Mouse (Mus musculus): ENCODE results near the gene Necab3. TPM values are rescaled to one million over a fixed set of nuclear protein-coding genes. Genes with fewer than 3 reads are reported as not detected.

Gene Necab3
- polyA plus RNA-seq, 1 experiment from 2014 or later: 25.7 TPM

DNA sequence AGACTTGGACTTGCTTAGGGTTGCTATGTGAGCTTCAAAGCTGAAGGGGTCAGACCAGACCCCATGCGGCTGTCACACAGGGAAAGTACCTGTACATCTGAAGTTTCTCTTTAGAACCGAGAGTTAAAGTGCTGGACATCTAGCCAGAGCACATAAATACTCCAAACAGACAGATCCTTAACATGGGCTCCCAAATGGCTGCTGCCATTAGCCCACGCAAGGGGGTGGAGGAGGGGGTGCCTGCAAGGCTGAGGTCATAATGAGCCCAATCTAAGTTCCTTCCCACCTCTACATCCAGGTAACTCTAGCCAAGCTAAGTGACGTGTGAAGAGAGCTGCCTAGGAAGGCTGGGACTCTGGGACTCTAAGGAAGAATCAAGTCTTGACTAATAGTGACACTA is 7.2 kb downstream of the Necab3 start, which contains the start of gene Actl10:
TSS of gene Actl10 (plus strand) at position 301 of the 400 bp plus-strand sequence.
- Histone ChIP-seq H3K36me3 (ENCODE audit: control insufficient read depth, insufficient read depth, low read length) (no peaks in the 10 kb centered on the region), H3K9me3 (ENCODE audit: control insufficient read depth, low read length) (no peaks in the 10 kb centered on the region), H3K4me3 (ENCODE audit: low read length) (no peak within 1 kb of the TSS), H3K27ac (ENCODE audit: low read depth, low read length) (peak within 1 kb of the TSS; percentile 65), H3K9ac (ENCODE audit: low read depth, low read length) (peak within 1 kb of the TSS; percentile 29), H3K4me2 (ENCODE audit: low read length) (peak within 1 kb of the TSS; percentile 42), H3K27me3 (replicated peaks; ENCODE audit: control insufficient read depth, insufficient read depth, low read length) (no peaks in the 10 kb centered on the region; the same call in 1 of the 2 replicates), H3K4me1 (ENCODE audit: control insufficient read depth, insufficient read depth, low read depth, low read length) (peaks cover 22% of the 10 kb centered on the region)
- 80% methylated on average over 4 of the region's 4 CpGs for WGBS
- ATAC-seq: no peak

- no peak overlapping the region for H3K27ac ChIP-seq (ENCODE audit: low read depth, low read length)
- H3K4me1 ChIP-seq (ENCODE audit: control insufficient read depth, insufficient read depth, low read depth, low read length): peaks cover 22% of the 10 kb centered on the region
- no peaks in the 10 kb centered on the region for H3K9me3 ChIP-seq (ENCODE audit: control insufficient read depth, low read length)
- no peaks in the 10 kb centered on the region; the same call in 1 of the 2 replicates for H3K27me3 ChIP-seq (replicated peaks; ENCODE audit: control insufficient read depth, insufficient read depth, low read length)
- 0 out of 2 replicates have a peak, but pooled peaks cover under 1% of the 10 kb centered on the region for H3K36me3 ChIP-seq (ENCODE audit: control insufficient read depth, insufficient read depth, low read length)
- H3K4me3 ChIP-seq (ENCODE audit: low read length): no peak overlapping the region
- no peak overlapping the region for H3K9ac ChIP-seq (ENCODE audit: low read depth, low read length)
- 67% methylated on average over 2 of the region's 2 CpGs for WGBS
- ATAC-seq: no peak
- no peak overlapping the region for H3K4me2 ChIP-seq (ENCODE audit: low read length)
These were observed 7.8 kb downstream of the Necab3 start for GRCm38 (mm10) chr2:154550937-154551336.

- no peaks in the 10 kb centered on the region for H3K9me3 ChIP-seq (ENCODE audit: control insufficient read depth, low read length)
- ATAC-seq: no peak
- H3K27me3 ChIP-seq (replicated peaks; ENCODE audit: control insufficient read depth, insufficient read depth, low read length): no peaks in the 10 kb centered on the region; the same call in 1 of the 2 replicates
- no peak overlapping the region for H3K27ac ChIP-seq (ENCODE audit: low read depth, low read length)
- peaks cover 22% of the 10 kb centered on the region for H3K4me1 ChIP-seq (ENCODE audit: control insufficient read depth, insufficient read depth, low read depth, low read length)
- H3K36me3 ChIP-seq (ENCODE audit: control insufficient read depth, insufficient read depth, low read length): 0 out of 2 replicates have a peak, but pooled peaks cover 2% of the 10 kb centered on the region
- peak overlapping the region; percentile 88 for H3K4me2 ChIP-seq (ENCODE audit: low read length)
- peak overlapping the region; percentile 75 for H3K9ac ChIP-seq (ENCODE audit: low read depth, low read length)
- 17% methylated on average over 13 of the region's 20 CpGs for WGBS
- H3K4me3 ChIP-seq (ENCODE audit: low read length): peak overlapping the region; percentile 50
These were observed 8.9 kb downstream of the Necab3 start for GRCm38 (mm10) chr2:154549886-154550189.

DNA sequence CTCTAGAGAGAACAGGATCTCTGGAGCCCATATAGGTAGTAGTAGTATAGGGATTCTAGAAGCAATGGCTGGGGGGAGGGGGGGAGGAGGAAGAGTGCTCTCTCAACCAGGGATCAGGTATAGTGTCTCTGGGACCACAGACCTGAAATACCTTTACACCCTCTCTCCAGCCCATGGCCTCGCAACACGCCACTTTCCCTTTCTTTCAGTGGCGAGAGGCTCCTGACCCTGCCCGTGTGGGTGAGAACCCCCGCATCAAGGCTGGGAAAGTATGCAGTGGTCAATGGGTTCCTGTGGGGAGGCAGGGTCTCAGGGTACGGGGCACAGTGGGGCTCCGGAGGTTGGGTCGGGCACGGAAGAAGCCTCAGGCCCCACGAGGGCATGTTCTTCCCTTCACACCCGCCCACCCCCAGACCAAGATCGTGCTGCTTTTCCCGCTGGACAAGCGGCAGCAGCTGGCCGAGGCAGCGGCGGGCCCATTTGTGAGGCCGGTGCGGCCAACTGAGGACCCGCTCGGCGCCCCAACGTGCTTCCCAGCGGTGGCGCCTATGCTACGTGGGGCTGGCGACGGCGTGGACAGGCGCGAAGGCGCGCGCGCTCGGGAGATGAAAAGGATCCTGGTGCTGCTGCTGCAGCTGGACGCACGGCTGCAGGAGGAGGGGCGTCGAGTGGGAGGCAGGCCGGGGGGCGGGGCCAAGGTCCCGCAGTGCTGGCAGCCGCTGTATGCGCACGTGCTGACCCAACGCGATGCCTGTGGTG is 9.4 kb downstream of the Necab3 start:
- ATAC-seq: peak; percentile 76
- no peaks in the 10 kb centered on the region for H3K9me3 ChIP-seq (ENCODE audit: control insufficient read depth, low read length)
- no peak overlapping the region for H3K27ac ChIP-seq (ENCODE audit: low read depth, low read length)

GRCm38 (mm10) chr2:154548688-154549087 is 10.0 kb downstream of the Necab3 start:
- H3K27me3 ChIP-seq (replicated peaks; ENCODE audit: control insufficient read depth, insufficient read depth, low read length): no peaks in the 10 kb centered on the region; the same call in 1 of the 2 replicates
- ATAC-seq: no peak
- H3K4me3 ChIP-seq (ENCODE audit: low read length): no peak overlapping the region
- H3K4me2 ChIP-seq (ENCODE audit: low read length): peak overlapping the region; percentile 88
- peaks cover 25% of the 10 kb centered on the region for H3K4me1 ChIP-seq (ENCODE audit: control insufficient read depth, insufficient read depth, low read depth, low read length)
- no peak overlapping the region for H3K27ac ChIP-seq (ENCODE audit: low read depth, low read length)
- 0 out of 2 replicates have a peak, but pooled peaks cover 2% of the 10 kb centered on the region for H3K36me3 ChIP-seq (ENCODE audit: control insufficient read depth, insufficient read depth, low read length)
- 52% methylated on average over 3 of the region's 3 CpGs for WGBS
- no peak overlapping the region for H3K9ac ChIP-seq (ENCODE audit: low read depth, low read length)
- H3K9me3 ChIP-seq (ENCODE audit: control insufficient read depth, low read length): no peaks in the 10 kb centered on the region

More for the DNA sequence above, 9.4 kb downstream of the Necab3 start:
- WGBS: 4% methylated on average over 39 of the region's 48 CpGs
- peak overlapping the region; percentile 88 for H3K4me2 ChIP-seq (ENCODE audit: low read length)
- H3K36me3 ChIP-seq (ENCODE audit: control insufficient read depth, insufficient read depth, low read length): 0 out of 2 replicates have a peak, but pooled peaks cover 2% of the 10 kb centered on the region
- H3K4me3 ChIP-seq (ENCODE audit: low read length): peak overlapping the region; percentile 50
- no peaks in the 10 kb centered on the region; the same call in 1 of the 2 replicates for H3K27me3 ChIP-seq (replicated peaks; ENCODE audit: control insufficient read depth, insufficient read depth, low read length)
- H3K9ac ChIP-seq (ENCODE audit: low read depth, low read length): peak overlapping the region; percentile 75
- peaks cover 23% of the 10 kb centered on the region for H3K4me1 ChIP-seq (ENCODE audit: control insufficient read depth, insufficient read depth, low read depth, low read length)

DNA sequence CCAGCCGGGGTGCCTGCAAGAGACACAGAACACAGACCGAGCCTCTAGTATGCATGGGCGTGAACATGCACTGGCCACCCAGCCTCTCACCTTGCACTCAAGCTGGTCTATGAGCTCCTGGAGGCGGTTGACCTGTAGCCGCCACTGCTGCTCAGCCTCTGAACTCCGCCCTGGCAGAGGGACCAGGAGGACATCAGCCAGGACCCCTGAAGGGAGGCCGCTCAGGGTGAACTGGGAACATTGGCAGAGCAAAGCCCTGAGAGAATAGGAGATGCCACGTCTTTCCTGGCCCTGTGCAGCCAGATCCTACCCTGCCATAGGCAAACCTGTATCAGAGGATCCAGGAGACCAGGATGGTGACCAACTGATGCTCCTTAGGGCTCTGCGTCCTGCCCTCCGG is 12.0 kb downstream of the Necab3 start, which contains the start of gene 1700003F12Rik:
TSS of gene 1700003F12Rik (plus strand) at position 375 of the 400 bp plus-strand sequence.
- Histone ChIP-seq H3K27me3 (replicated peaks; ENCODE audit: control insufficient read depth, insufficient read depth, low read length) (no peaks in the 10 kb centered on the region; the same call in 1 of the 2 replicates), H3K9me3 (ENCODE audit: control insufficient read depth, low read length) (no peaks in the 10 kb centered on the region), H3K27ac (ENCODE audit: low read depth, low read length) (no peak within 1 kb of the TSS), H3K4me1 (ENCODE audit: control insufficient read depth, insufficient read depth, low read depth, low read length) (peaks cover 14% of the 10 kb centered on the region), H3K9ac (ENCODE audit: low read depth, low read length) (no peak within 1 kb of the TSS), H3K4me3 (ENCODE audit: low read length) (no peak within 1 kb of the TSS), H3K36me3 (ENCODE audit: control insufficient read depth, insufficient read depth, low read length) (0 out of 2 replicates have a peak, but pooled peaks cover 2% of the 10 kb centered on the region), H3K4me2 (ENCODE audit: low read length) (no peak within 1 kb of the TSS)
- WGBS: 90% methylated on average over 10 of the region's 10 CpGs
- ATAC-seq: no peak

- no peak overlapping the region for H3K4me3 ChIP-seq (ENCODE audit: low read length)
- peak; percentile 88 for ATAC-seq
- 0 out of 2 replicates have a peak, but pooled peaks cover 2% of the 10 kb centered on the region for H3K36me3 ChIP-seq (ENCODE audit: control insufficient read depth, insufficient read depth, low read length)
- peak overlapping the region; percentile 76 for H3K27ac ChIP-seq (ENCODE audit: low read depth, low read length)
- 70% methylated on average over 9 of the region's 9 CpGs for WGBS
- no peaks in the 10 kb centered on the region for H3K9me3 ChIP-seq (ENCODE audit: control insufficient read depth, low read length)
- no peak overlapping the region for H3K4me2 ChIP-seq (ENCODE audit: low read length)
- no peak overlapping the region for H3K9ac ChIP-seq (ENCODE audit: low read depth, low read length)
- peaks cover 8% of the 10 kb centered on the region; the same call in 1 of the 2 replicates for H3K4me1 ChIP-seq (ENCODE audit: control insufficient read depth, insufficient read depth, low read depth, low read length)
- no peaks in the 10 kb centered on the region for H3K27me3 ChIP-seq (replicated peaks; ENCODE audit: control insufficient read depth, insufficient read depth, low read length)
These were observed 14.9 kb downstream of the Necab3 start for GRCm38 (mm10) chr2:154543567-154544347.

- H3K4me3 ChIP-seq (ENCODE audit: low read length): no peak overlapping the region
- H3K9ac ChIP-seq (ENCODE audit: low read depth, low read length): no peak overlapping the region
- 88% methylated on average over 2 of the region's 2 CpGs for WGBS
- no peak for ATAC-seq
- H3K4me2 ChIP-seq (ENCODE audit: low read length): no peak overlapping the region
- H3K9me3 ChIP-seq (ENCODE audit: control insufficient read depth, low read length): no peaks in the 10 kb centered on the region
- peaks cover 18% of the 10 kb centered on the region; the same call in 1 of the 2 replicates for H3K4me1 ChIP-seq (ENCODE audit: control insufficient read depth, insufficient read depth, low read depth, low read length)
- no peaks in the 10 kb centered on the region for H3K27me3 ChIP-seq (replicated peaks; ENCODE audit: control insufficient read depth, insufficient read depth, low read length)
- no peak overlapping the region for H3K27ac ChIP-seq (ENCODE audit: low read depth, low read length)
- H3K36me3 ChIP-seq (ENCODE audit: control insufficient read depth, insufficient read depth, low read length): 0 out of 2 replicates have a peak, but pooled peaks cover 4% of the 10 kb centered on the region
These were observed 17.1 kb downstream of the Necab3 start for GRCm38 (mm10) chr2:154541630-154542029.

- ATAC-seq: no peak
- H3K36me3 ChIP-seq (ENCODE audit: control insufficient read depth, insufficient read depth, low read length): peaks cover 13% of the 10 kb centered on the region
- H3K27me3 ChIP-seq (replicated peaks; ENCODE audit: control insufficient read depth, insufficient read depth, low read length): no peaks in the 10 kb centered on the region
- H3K4me3 ChIP-seq (ENCODE audit: low read length): no peak overlapping the region
- no peak overlapping the region for H3K9ac ChIP-seq (ENCODE audit: low read depth, low read length)
- 71% methylated on average over 3 of the region's 3 CpGs for WGBS
- H3K9me3 ChIP-seq (ENCODE audit: control insufficient read depth, low read length): no peaks in the 10 kb centered on the region
- H3K4me1 ChIP-seq (ENCODE audit: control insufficient read depth, insufficient read depth, low read depth, low read length): peaks cover 18% of the 10 kb centered on the region; the same call in 1 of the 2 replicates
- no peak overlapping the region for H3K27ac ChIP-seq (ENCODE audit: low read depth, low read length)
- H3K4me2 ChIP-seq (ENCODE audit: low read length): no peak overlapping the region
These were observed 19.0 kb downstream of the Necab3 start for GRCm38 (mm10) chr2:154539720-154540119.
